Mouse (Mus musculus): Measurements from ENCODE around the gene Smim24. TPM values are rescaled to one million over a fixed set of nuclear protein-coding genes. Genes with fewer than 3 reads are reported as not detected.

The Smim24 gene
- polyA plus RNA-seq, 1 experiment from 2014 or later, result 1.2 TPM

DNA sequence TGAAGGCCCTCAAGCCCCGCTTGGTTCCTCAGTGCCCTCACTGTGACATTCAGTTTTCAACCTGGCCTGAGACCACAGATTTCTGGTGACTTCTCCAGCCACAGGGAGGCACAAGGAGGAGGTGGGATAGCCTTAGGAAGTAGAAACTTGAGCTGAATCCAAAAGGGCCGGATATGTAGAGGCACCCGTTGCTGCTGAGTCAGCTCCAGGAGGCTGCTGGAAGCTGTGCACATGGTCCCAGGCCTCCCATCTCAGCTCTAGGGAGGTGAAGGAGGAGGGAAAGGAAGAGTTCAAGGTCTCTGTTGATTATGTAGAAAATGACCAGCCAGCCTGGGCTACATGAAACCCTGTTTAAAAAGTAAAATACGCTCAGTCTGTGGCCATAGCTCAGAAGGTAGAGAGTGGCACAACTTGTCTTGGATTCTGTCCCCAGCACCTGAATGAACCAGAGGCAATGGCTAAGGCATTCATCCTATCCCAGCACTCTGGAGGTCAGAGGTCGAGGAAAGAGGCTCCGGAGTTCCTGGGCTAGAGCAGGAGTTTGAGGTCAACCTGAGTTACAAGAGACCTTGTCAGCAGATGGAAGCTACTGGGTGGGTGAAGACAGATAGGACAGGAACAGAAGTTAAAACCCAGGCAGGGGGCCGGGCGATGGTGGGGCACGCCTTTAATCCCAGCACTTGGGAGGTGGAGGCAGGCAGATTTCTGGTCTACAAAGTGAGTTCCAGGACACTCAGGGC is 37.9 kb upstream of the Smim24 start:
- Histone ChIP-seq H3K9me3 (ENCODE audit: control insufficient read depth, low read length) (no peaks in the 10 kb centered on the region), H3K9ac (replicated peaks; ENCODE audit: low read length) (0 out of 2 replicates have a peak overlapping the region, but pooled peaks have one; percentile 3), H3K4me3 (replicated peaks; ENCODE audit: low read depth, low read length) (no peak overlapping the region), H3K4me1 (ENCODE audit: control insufficient read depth, insufficient read depth, low read length) (peaks cover 13% of the 10 kb centered on the region), H3K36me3 (ENCODE audit: control insufficient read depth, insufficient read depth, low read length) (no peaks in the 10 kb centered on the region), H3K27ac (replicated peaks; ENCODE audit: low read depth, low read length) (no peak overlapping the region), H3K4me2 (ENCODE audit: low read length) (no peak overlapping the region), H3K27me3 (ENCODE audit: control insufficient read depth, insufficient read depth, low read length) (no peaks in the 10 kb centered on the region)
- 56% methylated on average over 9 of the region's 9 CpGs for WGBS
- ATAC-seq (ENCODE audit: low FRiP score, low TSS enrichment) (no peak), DNase-seq (no peak)

DNA sequence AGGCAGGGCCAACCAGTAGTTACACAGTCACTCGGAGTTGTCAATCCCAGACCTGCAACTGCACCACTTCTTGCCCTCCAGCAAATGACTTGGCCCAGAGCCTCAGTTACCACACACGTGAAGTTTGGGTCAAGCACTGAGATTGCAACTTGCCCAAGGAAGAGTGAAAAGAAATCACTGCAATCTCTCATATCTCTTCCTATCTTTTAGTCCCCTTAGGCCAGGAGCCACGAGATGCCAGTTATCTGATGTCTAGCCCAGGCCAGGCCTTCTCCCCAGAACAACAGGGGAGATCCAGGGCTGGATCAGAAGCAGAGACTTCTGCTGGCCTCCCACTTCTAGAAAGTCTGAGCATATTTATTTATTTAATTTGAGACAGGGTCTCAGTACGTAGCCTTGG is 37.3 kb upstream of the Smim24 start:
- Histone ChIP-seq H3K9me3 (ENCODE audit: control insufficient read depth, low read length) (no peaks in the 10 kb centered on the region), H3K36me3 (ENCODE audit: control insufficient read depth, insufficient read depth, low read length) (no peaks in the 10 kb centered on the region), H3K4me2 (ENCODE audit: low read length) (no peak overlapping the region), H3K27me3 (ENCODE audit: control insufficient read depth, insufficient read depth, low read length) (no peaks in the 10 kb centered on the region), H3K27ac (replicated peaks; ENCODE audit: low read depth, low read length) (no peak overlapping the region), H3K9ac (replicated peaks; ENCODE audit: low read length) (no peak overlapping the region), H3K4me3 (replicated peaks; ENCODE audit: low read depth, low read length) (no peak overlapping the region), H3K4me1 (ENCODE audit: control insufficient read depth, insufficient read depth, low read length) (peaks cover 12% of the 10 kb centered on the region)
- WGBS, result 82% methylated on average over 4 of the region's 4 CpGs
- DNase-seq (no peak), ATAC-seq (ENCODE audit: low FRiP score, low TSS enrichment) (no peak)

DNA sequence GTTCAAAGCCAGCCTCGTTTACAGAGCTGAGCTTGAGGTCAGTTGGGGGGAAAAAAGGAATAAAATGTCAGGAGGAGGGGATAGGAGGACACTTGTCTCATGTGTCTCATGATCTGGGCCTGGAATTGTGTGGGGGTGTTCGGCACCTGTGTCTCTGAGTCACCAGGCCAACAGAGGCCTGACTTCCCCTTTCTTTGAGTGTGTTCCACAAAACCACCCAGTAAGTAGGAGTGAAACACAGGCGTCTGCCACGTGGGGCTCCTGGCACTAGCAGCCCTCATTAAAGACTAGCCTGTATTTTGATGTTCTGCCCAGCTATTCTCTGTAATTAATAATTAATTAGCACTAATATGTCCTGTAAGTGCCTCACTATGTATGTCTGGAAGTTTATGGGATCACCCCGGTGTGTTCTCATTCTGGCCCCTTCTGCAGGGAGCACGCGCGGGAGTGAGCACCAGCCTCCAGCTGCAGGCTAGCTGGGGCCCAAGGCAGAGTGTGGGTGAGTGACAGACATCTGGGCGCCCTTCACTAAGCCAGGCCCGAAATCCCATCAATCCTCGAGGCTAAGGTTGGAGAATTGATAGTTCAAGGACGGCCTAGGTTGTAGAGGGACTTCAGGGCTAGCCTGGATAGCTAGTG is 36.4 kb upstream of the Smim24 start:
- ATAC-seq (ENCODE audit: low FRiP score, low TSS enrichment) (no peak), DNase-seq (no peak)
- Histone ChIP-seq H3K27ac (replicated peaks; ENCODE audit: low read depth, low read length) (no peak overlapping the region), H3K27me3 (ENCODE audit: control insufficient read depth, insufficient read depth, low read length) (no peaks in the 10 kb centered on the region), H3K9me3 (ENCODE audit: control insufficient read depth, low read length) (no peaks in the 10 kb centered on the region), H3K9ac (replicated peaks; ENCODE audit: low read length) (no peak overlapping the region), H3K4me3 (replicated peaks; ENCODE audit: low read depth, low read length) (no peak overlapping the region), H3K4me2 (ENCODE audit: low read length) (peak overlapping the region; percentile 97), H3K4me1 (ENCODE audit: control insufficient read depth, insufficient read depth, low read length) (peaks cover 12% of the 10 kb centered on the region), H3K36me3 (ENCODE audit: control insufficient read depth, insufficient read depth, low read length) (0 out of 2 replicates have a peak, but pooled peaks cover 2% of the 10 kb centered on the region)
- 57% methylated on average over 12 of the region's 12 CpGs for WGBS

GRCm38 (mm10) chr10:81356991-81357844 is 35.6 kb upstream of the Smim24 start, which contains the start of gene Mfsd12:
Gene Mfsd12 (plus strand): TSS chr10:81357491.
- Histone ChIP-seq H3K9me3 (ENCODE audit: control insufficient read depth, low read length) (no peaks in the 10 kb centered on the region), H3K4me3 (replicated peaks; ENCODE audit: low read depth, low read length) (peak within 1 kb of the TSS; percentile 74), H3K27ac (replicated peaks; ENCODE audit: low read depth, low read length) (peak within 1 kb of the TSS; percentile 66), H3K9ac (replicated peaks; ENCODE audit: low read length) (peak within 1 kb of the TSS; percentile 81), H3K27me3 (ENCODE audit: control insufficient read depth, insufficient read depth, low read length) (no peaks in the 10 kb centered on the region), H3K36me3 (ENCODE audit: control insufficient read depth, insufficient read depth, low read length) (0 out of 2 replicates have a peak, but pooled peaks cover 2% of the 10 kb centered on the region), H3K4me1 (ENCODE audit: control insufficient read depth, insufficient read depth, low read length) (peaks cover 12% of the 10 kb centered on the region), H3K4me2 (ENCODE audit: low read length) (peak within 1 kb of the TSS; percentile 97)
- 2% methylated on average over 75 of the region's 79 CpGs for WGBS
- peak; percentile 89 for ATAC-seq (ENCODE audit: low FRiP score, low TSS enrichment)
- peak; percentile 96 for DNase-seq

DNA sequence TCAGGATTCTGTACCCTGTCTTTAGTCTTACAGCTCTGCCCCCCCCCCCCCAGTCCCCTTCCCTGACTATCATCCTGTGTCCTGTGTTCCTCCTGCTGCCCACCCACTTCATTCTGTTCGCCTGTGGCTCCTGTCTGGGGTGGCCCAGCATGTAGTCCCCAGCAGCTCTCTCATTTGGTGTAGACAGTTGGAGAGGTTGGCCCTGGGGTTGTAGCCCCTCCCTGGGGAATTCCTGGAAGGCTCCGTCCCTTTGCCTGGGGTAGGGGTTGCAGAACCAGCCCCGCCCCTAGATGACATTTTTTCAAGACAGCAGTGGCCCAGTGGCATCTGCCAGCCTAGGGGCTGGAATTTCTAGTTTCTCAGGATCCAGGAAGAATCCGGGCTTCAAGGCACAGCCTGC is 34.6 kb upstream of the Smim24 start:
- H3K27ac ChIP-seq (replicated peaks; ENCODE audit: low read depth, low read length), result no peak overlapping the region
- ATAC-seq (ENCODE audit: low FRiP score, low TSS enrichment) (no peak), DNase-seq (no peak)
- 21% methylated on average over 4 of the region's 4 CpGs for WGBS
- H3K36me3 ChIP-seq (ENCODE audit: control insufficient read depth, insufficient read depth, low read length), result peaks cover 2% of the 10 kb centered on the region; the same call in 1 of the 2 replicates
- peak overlapping the region; percentile 74 for H3K4me3 ChIP-seq (replicated peaks; ENCODE audit: low read depth, low read length)
- peaks cover 5% of the 10 kb centered on the region; the same call in 1 of the 2 replicates for H3K27me3 ChIP-seq (ENCODE audit: control insufficient read depth, insufficient read depth, low read length)
- H3K4me1 ChIP-seq (ENCODE audit: control insufficient read depth, insufficient read depth, low read length), result peaks cover 12% of the 10 kb centered on the region
- no peaks in the 10 kb centered on the region for H3K9me3 ChIP-seq (ENCODE audit: control insufficient read depth, low read length)
- peak overlapping the region; percentile 81; the same call in 1 of the 2 replicates for H3K9ac ChIP-seq (replicated peaks; ENCODE audit: low read length)
- peak overlapping the region; percentile 97 for H3K4me2 ChIP-seq (ENCODE audit: low read length)

DNA sequence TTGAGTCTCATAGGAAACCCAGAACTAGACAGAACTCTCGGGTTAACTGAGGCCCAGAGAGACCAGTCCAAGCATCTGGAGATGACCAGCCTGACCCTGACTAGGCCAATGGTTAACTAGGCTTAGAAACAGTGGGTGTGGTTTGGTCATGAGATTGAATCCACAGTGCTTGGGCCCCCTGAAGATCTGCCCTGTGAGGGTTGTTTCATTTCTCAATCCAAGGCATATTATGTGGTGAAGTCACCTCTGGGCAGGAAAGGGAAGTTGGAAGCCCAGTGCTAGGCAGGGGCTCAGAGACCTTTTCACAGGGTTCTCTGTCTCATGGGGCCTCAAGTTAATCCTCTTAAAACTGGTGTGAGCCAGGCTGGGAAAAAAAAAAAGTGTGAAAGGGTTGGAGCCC is 34.0 kb upstream of the Smim24 start:
- ATAC-seq (ENCODE audit: low FRiP score, low TSS enrichment) (no peak), DNase-seq (no peak)
- H3K27ac ChIP-seq (replicated peaks; ENCODE audit: low read depth, low read length), result no peak overlapping the region
- H3K27me3 ChIP-seq (ENCODE audit: control insufficient read depth, insufficient read depth, low read length), result peaks cover 6% of the 10 kb centered on the region; the same call in 1 of the 2 replicates
- peaks cover 16% of the 10 kb centered on the region for H3K4me1 ChIP-seq (ENCODE audit: control insufficient read depth, insufficient read depth, low read length)
- H3K9ac ChIP-seq (replicated peaks; ENCODE audit: low read length), result peak overlapping the region; percentile 81; the same call in 1 of the 2 replicates
- H3K4me2 ChIP-seq (ENCODE audit: low read length), result peak overlapping the region; percentile 97
- no peak overlapping the region; the same call in 1 of the 2 replicates for H3K4me3 ChIP-seq (replicated peaks; ENCODE audit: low read depth, low read length)
- 62% methylated on average over 1 of the region's 1 CpGs for WGBS
- H3K36me3 ChIP-seq (ENCODE audit: control insufficient read depth, insufficient read depth, low read length), result peaks cover 2% of the 10 kb centered on the region; the same call in 1 of the 2 replicates
- no peaks in the 10 kb centered on the region for H3K9me3 ChIP-seq (ENCODE audit: control insufficient read depth, low read length)

- Histone ChIP-seq H3K4me3 (replicated peaks; ENCODE audit: low read depth, low read length) (no peak overlapping the region), H3K9ac (replicated peaks; ENCODE audit: low read length) (no peak overlapping the region), H3K4me1 (ENCODE audit: control insufficient read depth, insufficient read depth, low read length) (peaks cover 31% of the 10 kb centered on the region), H3K9me3 (ENCODE audit: control insufficient read depth, low read length) (no peaks in the 10 kb centered on the region), H3K27ac (replicated peaks; ENCODE audit: low read depth, low read length) (no peak overlapping the region), H3K27me3 (ENCODE audit: control insufficient read depth, insufficient read depth, low read length) (peaks cover 14% of the 10 kb centered on the region; the same call in 1 of the 2 replicates), H3K4me2 (ENCODE audit: low read length) (no peak overlapping the region), H3K36me3 (ENCODE audit: control insufficient read depth, insufficient read depth, low read length) (peaks cover 2% of the 10 kb centered on the region; the same call in 1 of the 2 replicates)
- ATAC-seq (ENCODE audit: low FRiP score, low TSS enrichment) (no peak), DNase-seq (no peak)
- 73% methylated on average over 8 of the region's 8 CpGs for WGBS
These were observed 32.1 kb upstream of the Smim24 start for GRCm38 (mm10) chr10:81360721-81361120.

- H3K4me3 ChIP-seq (replicated peaks; ENCODE audit: low read depth, low read length), result no peak overlapping the region
- peaks cover 32% of the 10 kb centered on the region for H3K4me1 ChIP-seq (ENCODE audit: control insufficient read depth, insufficient read depth, low read length)
- peaks cover 14% of the 10 kb centered on the region; the same call in 1 of the 2 replicates for H3K27me3 ChIP-seq (ENCODE audit: control insufficient read depth, insufficient read depth, low read length)
- H3K27ac ChIP-seq (replicated peaks; ENCODE audit: low read depth, low read length), result no peak overlapping the region
- ATAC-seq (ENCODE audit: low FRiP score, low TSS enrichment) (no peak), DNase-seq (no peak)
- peaks cover 15% of the 10 kb centered on the region for H3K36me3 ChIP-seq (ENCODE audit: control insufficient read depth, insufficient read depth, low read length)
- no peaks in the 10 kb centered on the region for H3K9me3 ChIP-seq (ENCODE audit: control insufficient read depth, low read length)
- WGBS, result 75% methylated on average over 12 of the region's 12 CpGs
- no peak overlapping the region for H3K9ac ChIP-seq (replicated peaks; ENCODE audit: low read length)
- H3K4me2 ChIP-seq (ENCODE audit: low read length), result no peak overlapping the region
These were observed 30.4 kb upstream of the Smim24 start for GRCm38 (mm10) chr10:81362336-81362949.
